Mouse (Mus musculus) lung, postnatal 0 days (tissue): ENCODE results near the gene BC067074. TPM values are rescaled to one million over a fixed set of nuclear protein-coding genes. Genes with fewer than 3 reads are reported as not detected.

Source experiments
- ATAC-seq: fragments of 200-750 bp; cut with Nextera tagmentation; 2 replicates; pipeline ENCODE4 v1.8.0; 2017; ENCODE audit warnings: moderate library complexity
- DNase-seq: peaks from one replicate; pipeline ENCODE4 v3.0.0-alpha.2; 2016; ENCODE audit warnings: low spot score
- H3K27ac ChIP-seq: fragments of 300-500 bp; sonication (generic); 2 replicates; pipeline ENCODE4 v1.5.1; 2014; ENCODE audit warnings: antibody characterized with exemption, mild to moderate bottlenecking, low read length, mixed read lengths
- H3K27me3 ChIP-seq: fragments of 300-500 bp; sonication (generic); replicated peaks from 2 replicates; pipeline ENCODE4 v1.6.1; 2014; ENCODE audit warnings: low read length, mixed read lengths; ENCODE audit not compliant: insufficient read depth
- H3K36me3 ChIP-seq: fragments of 300-500 bp; sonication (generic); 2 replicates; pipeline ENCODE4 v1.6.1; 2014; ENCODE audit warnings: low read length, mixed read lengths; ENCODE audit not compliant: insufficient read depth
- H3K4me1 ChIP-seq: fragments of 300-500 bp; sonication (generic); 2 replicates; pipeline ENCODE4 v1.6.1; 2014; ENCODE audit warnings: antibody characterized with exemption, low read depth, low read length, mixed read lengths; ENCODE audit not compliant: insufficient read depth
- H3K4me2 ChIP-seq: fragments of 300-500 bp; sonication (generic); replicated peaks from 2 replicates; pipeline ENCODE4 v1.6.1; 2014; ENCODE audit warnings: low read depth, mild to moderate bottlenecking, low read length, moderate library complexity, mixed read lengths
- H3K4me3 ChIP-seq: fragments of 300-500 bp; sonication (generic); 2 replicates; pipeline ENCODE4 v1.5.1; 2014; ENCODE audit warnings: low read depth, low read length
- H3K9ac ChIP-seq: fragments of 300-500 bp; sonication (generic); replicated peaks from 2 replicates; pipeline ENCODE4 v1.6.1; 2014; ENCODE audit warnings: low read depth, mild to moderate bottlenecking
- H3K9me3 ChIP-seq: fragments of 300-500 bp; sonication (generic); 2 replicates; pipeline ENCODE4 v1.6.1; 2016; ENCODE audit warnings: low read length, mixed read lengths
- CTCF ChIP-seq: IDR thresholded peaks from 2 replicates; pipeline ENCODE4 v1.5.1; 2016; ENCODE audit warnings: antibody characterized with exemption, mild to moderate bottlenecking
- EP300 ChIP-seq: IDR thresholded peaks from 2 replicates; pipeline ENCODE4 v1.6.1; 2016; ENCODE audit warnings: antibody characterized with exemption, mild to moderate bottlenecking, control low read depth
- WGBS: fragments of 180-500 bp; shearing (Covaris S2); extraction: QIAGEN DNeasy Blood & Tissue Kit; methylation state at CpG from one replicate; pipeline ENCODE4 v1.1.7; 2014; 5-methylcytosine and 5-hydroxymethylcytosine counted together
- polyA plus RNA-seq: library from polyadenylated mRNA; unstranded; fragments of >200 nt; fragmentation: Nextera tagmentation; extraction: Ambion mirVana; gene quantifications from 2 replicates; pipeline ENCODE4 v1.2.1, GENCODE M21; 2015

BC067074 gene
- polyA plus RNA-seq, 1 experiment from 2014 or later, result 3.3 TPM

GRCm38 (mm10) chr13:113350743-113351430 is 57.9 kb downstream of the BC067074 start:
- WGBS, result 51% methylated on average over 11 of the region's 11 CpGs
- Histone ChIP-seq H3K9me3 (no peaks in the 10 kb centered on the region), H3K27ac (no peak overlapping the region), H3K27me3 (no peaks in the 10 kb centered on the region), H3K4me1 (peaks cover 4% of the 10 kb centered on the region; the same call in 1 of the 2 replicates), H3K4me2 (no peak overlapping the region), H3K9ac (no peak overlapping the region), H3K4me3 (no peak overlapping the region), H3K36me3 (no peaks in the 10 kb centered on the region)
- TF ChIP-seq CTCF (no peak), EP300 (peak; percentile 52)
- ATAC-seq (peak; percentile 59), DNase-seq (peak; percentile 83)

GRCm38 (mm10) chr13:113353546-113353945 is 60.6 kb downstream of the BC067074 start:
- no peak for ATAC-seq
- 80% methylated on average over 3 of the region's 3 CpGs for WGBS
- Histone ChIP-seq H3K4me3 (no peak overlapping the region), H3K4me1 (peaks cover 4% of the 10 kb centered on the region; the same call in 1 of the 2 replicates), H3K27me3 (no peaks in the 10 kb centered on the region), H3K27ac (no peak overlapping the region), H3K9me3 (no peaks in the 10 kb centered on the region), H3K36me3 (no peaks in the 10 kb centered on the region), H3K9ac (no peak overlapping the region), H3K4me2 (no peak overlapping the region)
- TF ChIP-seq EP300, result no peak
- TF ChIP-seq CTCF, result no peak
- DNase-seq, result no peak

GRCm38 (mm10) chr13:113353955-113354354 is 61.0 kb downstream of the BC067074 start:
- Histone ChIP-seq H3K36me3 (no peaks in the 10 kb centered on the region), H3K4me3 (no peak overlapping the region), H3K27me3 (no peaks in the 10 kb centered on the region), H3K9me3 (no peaks in the 10 kb centered on the region), H3K27ac (no peak overlapping the region), H3K9ac (no peak overlapping the region), H3K4me1 (peaks cover 4% of the 10 kb centered on the region; the same call in 1 of the 2 replicates), H3K4me2 (no peak overlapping the region)
- DNase-seq (peak; percentile 63), ATAC-seq (peak; percentile 14; the same call in 1 of the 2 replicates)
- TF ChIP-seq EP300 (no peak), CTCF (no peak)
- 82% methylated on average over 4 of the region's 4 CpGs for WGBS

- 41% methylated on average over 4 of the region's 4 CpGs for WGBS
- TF ChIP-seq EP300 (no peak), CTCF (no peak)
- no peak overlapping the region for H3K4me2 ChIP-seq
- ATAC-seq (peak; percentile 19; the same call in 1 of the 2 replicates), DNase-seq (peak; percentile 13)
- peaks cover 4% of the 10 kb centered on the region; the same call in 1 of the 2 replicates for H3K4me1 ChIP-seq
- H3K4me3 ChIP-seq, result no peak overlapping the region
- H3K36me3 ChIP-seq, result no peaks in the 10 kb centered on the region
- no peak overlapping the region for H3K27ac ChIP-seq
- no peaks in the 10 kb centered on the region for H3K27me3 ChIP-seq
- H3K9me3 ChIP-seq, result no peaks in the 10 kb centered on the region
- no peak overlapping the region for H3K9ac ChIP-seq
Measured at GRCm38 (mm10) chr13:113355022-113355421, 62.1 kb downstream of the BC067074 start.

- H3K9ac ChIP-seq, result no peak overlapping the region
- H3K36me3 ChIP-seq, result no peaks in the 10 kb centered on the region
- no peaks in the 10 kb centered on the region for H3K4me1 ChIP-seq
- H3K9me3 ChIP-seq, result no peaks in the 10 kb centered on the region
- no peak overlapping the region for H3K4me3 ChIP-seq
- TF ChIP-seq EP300, result no peak
- no peak for TF ChIP-seq CTCF
- 89% methylated on average over 13 of the region's 13 CpGs for WGBS
- ATAC-seq, result no peak
- no peak for DNase-seq
- no peaks in the 10 kb centered on the region for H3K27me3 ChIP-seq
- H3K4me2 ChIP-seq, result no peak overlapping the region
- no peak overlapping the region for H3K27ac ChIP-seq
Measured at GRCm38 (mm10) chr13:113357438-113358144, 64.6 kb downstream of the BC067074 start.

- no peak overlapping the region for H3K4me3 ChIP-seq
- TF ChIP-seq CTCF (no peak), EP300 (no peak)
- no peaks in the 10 kb centered on the region for H3K36me3 ChIP-seq
- H3K27me3 ChIP-seq, result no peaks in the 10 kb centered on the region
- no peak for DNase-seq
- WGBS, result 57% methylated on average over 1 of the region's 1 CpGs
- no peaks in the 10 kb centered on the region for H3K9me3 ChIP-seq
- no peak overlapping the region for H3K27ac ChIP-seq
- ATAC-seq, result no peak
- H3K9ac ChIP-seq, result no peak overlapping the region
- H3K4me1 ChIP-seq, result no peaks in the 10 kb centered on the region
- no peak overlapping the region for H3K4me2 ChIP-seq
Measured at GRCm38 (mm10) chr13:113359676-113360075, 66.7 kb downstream of the BC067074 start.
